ENCODE assay signal across 8 mouse cellular contexts in genomic region chr2:156729537-156730469, GRCm38 (mm10). TPM values are rescaled to one million over a fixed set of nuclear protein-coding genes. Genes with fewer than 3 reads are reported as not detected.
DNase-seq lines count a peak whose midpoint lies in the region; ATAC-seq and TF ChIP-seq lines count a peak whose summit lies in the region.

No protein-coding gene starts in this region.

- TF ChIP-seq POLR2A in thymus, adult 2 months (IDR thresholded peaks at IDR 0.05; ENCODE audit: control insufficient read depth, extremely low read depth, insufficient read depth, low read length, poor library complexity) = no peak

- TF ChIP-seq CTCF in thymus, adult 2 months (IDR thresholded peaks at IDR 0.05; ENCODE audit: borderline replicate concordance, control insufficient read depth, extremely low read depth, insufficient read depth, low read length, poor library complexity) = no peak

- no peak overlapping the region for H3K4me2 ChIP-seq in forebrain, embryonic 11.5 days (ENCODE audit: low read depth, low read length, severe bottlenecking)
- peak overlapping the region; percentile 68 for H3K4me2 ChIP-seq in liver, embryonic 11.5 days
- H3K4me2 ChIP-seq in stomach, embryonic 16.5 days (ENCODE audit: low read depth, low read length) = peak overlapping the region; percentile 22

- H3K9me3 ChIP-seq in forebrain, embryonic 10.5 days = no peaks in the 10 kb centered on the region
- no peaks in the 10 kb centered on the region for H3K9me3 ChIP-seq in forebrain, embryonic 11.5 days (ENCODE audit: control insufficient read depth, low read length)
- no peaks in the 10 kb centered on the region for H3K9me3 ChIP-seq in liver, embryonic 11.5 days (ENCODE audit: control insufficient read depth, low read length)
- no peaks in the 10 kb centered on the region for H3K9me3 ChIP-seq in stomach, embryonic 16.5 days (replicated peaks; ENCODE audit: control insufficient read depth, low read length)

- ATAC-seq in forebrain, embryonic 11.5 days (replicated peaks; ENCODE audit: low FRiP score) = no peak
- peak; percentile 55 for ATAC-seq in liver, embryonic 11.5 days (replicated peaks; ENCODE audit: low FRiP score)
- 0 out of 2 replicates have a peak, but pooled peaks have one; percentile 16 for ATAC-seq in stomach, embryonic 16.5 days (ENCODE audit: insufficient read depth, low FRiP score)

- DNase-seq in forebrain, embryonic 10.5 days (ENCODE audit: extremely low spot score, low spot score) = no peak
- DNase-seq in forebrain, embryonic 11.5 days (ENCODE audit: low spot score) = no peak
- peak; percentile 20 for DNase-seq in thymus, adult 2 months
- no peak for DNase-seq in thymus, postnatal 10 days (ENCODE audit: low spot score in 2 of 2)
- no peak for DNase-seq in liver, embryonic 11.5 days (ENCODE audit: low spot score)
- no peak for DNase-seq in right cerebral cortex, adult 2 months (ENCODE audit: low spot score in 2 of 2)
- no peak for DNase-seq in left cerebral cortex, adult 18-20 months (ENCODE audit: low spot score in 2 of 2)

- H3K36me3 ChIP-seq in forebrain, embryonic 10.5 days (replicated peaks) = peaks cover 49% of the 10 kb centered on the region
- H3K36me3 ChIP-seq in forebrain, embryonic 11.5 days (ENCODE audit: control insufficient read depth, insufficient read depth, low read length) = no peaks in the 10 kb centered on the region
- no peaks in the 10 kb centered on the region for H3K36me3 ChIP-seq in thymus, adult 2 months (ENCODE audit: control insufficient read depth, insufficient read depth, low read length)
- H3K36me3 ChIP-seq in liver, embryonic 11.5 days (ENCODE audit: control insufficient read depth, insufficient read depth, low read length) = no peaks in the 10 kb centered on the region; the same call in 1 of the 2 replicates
- H3K36me3 ChIP-seq in stomach, embryonic 16.5 days (ENCODE audit: control insufficient read depth, insufficient read depth, low read length) = no peaks in the 10 kb centered on the region

- peak overlapping the region; percentile 62 for H3K27ac ChIP-seq in forebrain, embryonic 10.5 days
- no peak overlapping the region for H3K27ac ChIP-seq in forebrain, embryonic 11.5 days (ENCODE audit: low read depth, low read length)
- peak overlapping the region; percentile 66 for H3K27ac ChIP-seq in thymus, adult 2 months (ENCODE audit: control insufficient read depth, insufficient read depth, low read length)
- H3K27ac ChIP-seq in liver, embryonic 11.5 days (ENCODE audit: low read depth, low read length) = peak overlapping the region; percentile 70; the same call in 1 of the 2 replicates
- peak overlapping the region; percentile 60 for H3K27ac ChIP-seq in stomach, embryonic 16.5 days (ENCODE audit: low read length)

- 65% methylated on average over 9 of the region's 10 CpGs for WGBS in forebrain, embryonic 10.5 days
- 70% methylated on average over 9 of the region's 10 CpGs for WGBS in forebrain, embryonic 11.5 days
- 23% methylated on average over 9 of the region's 10 CpGs for WGBS in thymus, adult 2 months
- 21% methylated on average over 9 of the region's 10 CpGs for WGBS in liver, embryonic 11.5 days
- WGBS in stomach, embryonic 16.5 days = 50% methylated on average over 9 of the region's 10 CpGs

- no peak overlapping the region for H3K4me3 ChIP-seq in forebrain, embryonic 10.5 days
- no peak overlapping the region for H3K4me3 ChIP-seq in forebrain, embryonic 11.5 days (ENCODE audit: low read depth, low read length)
- peak overlapping the region; percentile 81 for H3K4me3 ChIP-seq in thymus, adult 2 months (ENCODE audit: control insufficient read depth, insufficient read depth, low read length)
- H3K4me3 ChIP-seq in liver, embryonic 11.5 days (ENCODE audit: low read depth, low read length) = peak overlapping the region; percentile 42
- H3K4me3 ChIP-seq in stomach, embryonic 16.5 days (replicated peaks; ENCODE audit: low read length) = peak overlapping the region; percentile 18

- no peaks in the 10 kb centered on the region for H3K27me3 ChIP-seq in forebrain, embryonic 10.5 days (ENCODE audit: poor library complexity, severe bottlenecking)
- no peaks in the 10 kb centered on the region for H3K27me3 ChIP-seq in forebrain, embryonic 11.5 days (ENCODE audit: control insufficient read depth, insufficient read depth, low read length)
- H3K27me3 ChIP-seq in thymus, adult 2 months (ENCODE audit: control insufficient read depth, insufficient read depth, low read length) = no peaks in the 10 kb centered on the region
- no peaks in the 10 kb centered on the region for H3K27me3 ChIP-seq in liver, embryonic 11.5 days (replicated peaks; ENCODE audit: control insufficient read depth, insufficient read depth, low read length)
- H3K27me3 ChIP-seq in stomach, embryonic 16.5 days (ENCODE audit: control insufficient read depth, insufficient read depth, low read length) = no peaks in the 10 kb centered on the region

- peaks cover 60% of the 10 kb centered on the region for H3K4me1 ChIP-seq in forebrain, embryonic 10.5 days
- H3K4me1 ChIP-seq in forebrain, embryonic 11.5 days (replicated peaks; ENCODE audit: control insufficient read depth, insufficient read depth, low read length) = 0 out of 2 replicates have a peak, but pooled peaks cover 7% of the 10 kb centered on the region
- H3K4me1 ChIP-seq in thymus, adult 2 months (replicated peaks; ENCODE audit: control insufficient read depth, insufficient read depth, low read length) = peaks cover 20% of the 10 kb centered on the region
- peaks cover 47% of the 10 kb centered on the region for H3K4me1 ChIP-seq in liver, embryonic 11.5 days (replicated peaks; ENCODE audit: control insufficient read depth, insufficient read depth, low read length)
- H3K4me1 ChIP-seq in stomach, embryonic 16.5 days (ENCODE audit: control insufficient read depth, insufficient read depth, low read length) = peaks cover 46% of the 10 kb centered on the region

- H3K9ac ChIP-seq in forebrain, embryonic 11.5 days (ENCODE audit: low read length) = no peak overlapping the region; the same call in 1 of the 2 replicates
- H3K9ac ChIP-seq in liver, embryonic 11.5 days (ENCODE audit: low read depth, low read length) = peak overlapping the region; percentile 55; the same call in 1 of the 2 replicates
- H3K9ac ChIP-seq in stomach, embryonic 16.5 days (ENCODE audit: low read length) = 0 out of 2 replicates have a peak overlapping the region, but pooled peaks have one; percentile 13

RNA-seq across cellular contexts. Expression of gene Myl9, which starts 45.4 kb away (rescaled TPM):
- 79.0 and 80.3 TPM in 2 replicates for polyA plus RNA-seq in forebrain, embryonic 10.5 days (2016; fragmentation: Nextera tagmentation; extraction: Ambion mirVana)
- 105 and 121 TPM in 2 replicates for polyA plus RNA-seq in forebrain, embryonic 11.5 days (2014; fragmentation: Nextera tagmentation; extraction: Ambion mirVana)
- 32.3 and 32.4 TPM in 2 replicates for polyA plus RNA-seq in thymus, adult 2 months (2012; rRNA removed)
- 98.9 and 115 TPM in 2 replicates for polyA plus RNA-seq in liver, embryonic 11.5 days (2014; fragmentation: Nextera tagmentation; extraction: Ambion mirVana)
- 1,649 and 1,814 TPM in 2 replicates for polyA plus RNA-seq in stomach, embryonic 16.5 days (2015; fragmentation: Nextera tagmentation; extraction: Ambion mirVana)
- total RNA-seq in left cerebral cortex, adult 18-20 months (2021) = 10 to 100 TPM; 13.2 to 15.3 TPM

Comparison
In these comparisons a context has a peak if more than half of its experiments do, and no peak if none do; other contexts are left out.
1. H3K4me3 ChIP-seq: peak in thymus, adult 2 months (single experiment), liver, embryonic 11.5 days (single experiment) and stomach, embryonic 16.5 days (single experiment); none in forebrain, embryonic 10.5 days (single experiment) and forebrain, embryonic 11.5 days (single experiment).
2. RNA of gene Myl9, which starts 45.4 kb away (polyA plus RNA-seq): 1,649 to 1,814 TPM in stomach, embryonic 16.5 days; 98.9 to 115 TPM in liver, embryonic 11.5 days, 105 to 121 TPM in forebrain, embryonic 11.5 days, 79.0 to 80.3 TPM in forebrain, embryonic 10.5 days and 32.3 to 32.4 TPM in thymus, adult 2 months; every median in the first group is over 10 times any median in the second.